Mouse (Mus musculus): ENCODE measurements around the gene Gm49366.
"Not testable (repeated sequence)": the region's sequence is repeated elsewhere in the genome, so short reads cannot be mapped to it uniquely, and the experiment has no call there.

Gm49366 gene

DNA sequence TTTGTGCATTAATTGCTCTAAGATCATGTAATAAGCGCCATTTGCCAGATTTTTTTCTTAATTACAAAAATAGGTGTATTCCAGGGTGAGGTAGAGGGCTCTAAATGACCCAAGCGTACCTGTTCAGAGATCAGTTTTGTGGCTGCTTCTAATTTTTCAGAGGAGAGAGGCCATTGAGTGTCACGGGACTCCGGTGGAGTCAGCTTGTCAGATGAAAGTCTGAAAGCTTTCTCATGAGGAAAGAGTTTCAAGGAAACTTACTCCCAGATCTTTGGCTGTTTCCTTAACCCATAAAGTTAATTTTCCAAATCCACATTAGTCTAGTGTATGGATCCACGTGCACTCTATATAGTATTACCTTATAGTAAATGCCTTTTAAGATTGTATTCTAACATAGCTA lies 55.9 kb downstream of the Gm49366 start:
- DNase-seq, result not testable (repeated sequence)

DNA sequence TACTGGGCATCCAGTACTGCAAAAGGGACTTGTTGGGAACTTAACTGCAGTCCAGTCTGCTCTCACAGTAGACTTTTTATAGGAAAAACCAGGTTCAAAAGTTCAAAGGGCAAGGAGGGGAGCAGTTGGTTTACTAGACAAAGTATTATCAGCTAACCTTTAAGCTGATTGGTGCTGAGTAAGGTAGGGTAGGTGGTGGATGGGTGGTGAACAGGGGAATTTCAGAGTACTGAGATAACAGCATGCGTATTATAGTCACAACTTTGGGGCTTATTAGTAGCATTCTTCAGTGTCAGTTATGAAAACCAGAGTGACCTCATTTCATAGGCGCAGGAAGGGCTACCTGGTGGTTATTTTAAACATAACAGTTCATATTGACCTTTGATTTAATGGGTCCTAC lies 60.9 kb downstream of the Gm49366 start:
- no peak for DNase-seq

DNA sequence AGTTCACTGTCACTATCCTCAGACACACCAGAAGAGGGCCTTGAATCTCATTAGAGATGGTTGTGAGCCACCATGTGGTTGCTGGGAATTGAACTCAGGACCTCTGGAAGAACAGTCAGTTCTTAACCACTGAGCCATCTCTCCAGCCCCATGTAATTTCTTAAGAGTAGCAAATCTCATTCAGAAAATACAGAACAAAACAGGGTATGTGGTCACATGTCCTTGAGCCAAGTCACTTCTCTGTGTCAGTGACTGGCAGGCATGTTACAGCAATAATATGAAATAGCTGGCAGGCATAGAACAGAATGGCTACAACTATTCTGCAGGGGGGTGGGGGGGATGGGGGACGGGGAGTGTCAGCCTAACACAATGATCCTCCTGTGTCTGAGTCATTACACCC lies 61.3 kb downstream of the Gm49366 start:
- no peak for DNase-seq

DNA sequence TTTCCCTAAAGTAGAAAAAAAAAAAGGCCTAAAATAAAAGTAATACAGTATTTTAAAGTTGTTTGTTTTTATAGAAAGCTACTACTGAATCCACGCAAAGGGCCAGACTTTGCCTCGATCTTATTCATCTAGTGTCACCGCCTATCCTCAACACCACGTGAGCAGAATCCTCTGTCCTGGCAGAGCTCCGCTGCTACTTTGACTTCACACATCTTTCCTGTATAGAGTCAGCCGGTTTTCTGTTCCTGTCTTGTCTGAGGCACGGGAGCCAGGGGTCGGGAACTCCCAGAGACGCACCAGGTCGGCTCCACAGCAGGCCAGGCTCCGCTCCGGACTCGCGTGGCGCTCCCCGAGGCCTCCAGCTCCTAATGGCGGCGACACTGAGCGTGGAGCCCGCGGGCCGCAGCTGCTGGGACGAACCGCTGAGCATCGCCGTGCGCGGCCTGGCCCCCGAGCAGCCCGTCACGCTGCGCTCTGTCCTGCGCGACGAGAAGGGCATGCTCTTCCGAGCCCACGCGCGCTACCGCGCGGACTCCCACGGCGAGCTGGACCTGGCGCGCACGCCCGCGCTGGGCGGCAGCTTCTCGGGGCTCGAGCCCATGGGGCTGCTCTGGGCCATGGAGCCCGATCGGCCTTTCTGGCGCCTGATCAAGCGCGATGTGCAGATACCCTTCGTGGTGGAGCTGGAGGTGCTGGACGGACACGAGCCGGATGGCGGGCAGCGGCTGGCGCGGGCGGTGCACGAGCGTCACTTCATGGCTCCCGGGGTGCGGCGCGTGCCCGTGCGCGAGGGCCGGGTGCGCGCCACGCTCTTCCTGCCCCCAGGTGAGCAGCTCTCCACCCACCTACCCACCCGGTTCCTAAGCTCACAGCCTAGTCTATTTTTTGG lies 62.1 kb downstream of the Gm49366 start, which contains the start of gene Acot6:
TSS of gene Acot6 (plus strand) at position 51 of the 889 bp plus-strand sequence.
- DNase-seq, result peak; percentile 34

DNA sequence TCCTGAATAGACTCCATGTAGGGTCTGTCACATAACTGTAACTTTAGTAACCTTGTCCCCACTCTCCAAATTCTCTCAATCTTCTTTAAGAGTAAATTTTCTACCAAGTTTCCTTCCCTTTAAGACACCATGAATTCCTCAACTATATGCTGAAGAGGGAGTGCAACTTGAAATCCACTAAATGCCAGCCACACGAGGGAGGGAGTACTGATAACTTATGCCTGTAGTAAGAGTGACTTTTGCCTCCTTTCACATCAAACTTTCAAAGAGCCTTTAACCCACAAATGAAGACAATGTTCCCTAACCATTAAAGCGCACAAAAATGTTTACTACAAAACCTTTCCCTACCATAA lies 62.7 kb downstream of the Gm49366 start:
- DNase-seq, result no peak

DNA sequence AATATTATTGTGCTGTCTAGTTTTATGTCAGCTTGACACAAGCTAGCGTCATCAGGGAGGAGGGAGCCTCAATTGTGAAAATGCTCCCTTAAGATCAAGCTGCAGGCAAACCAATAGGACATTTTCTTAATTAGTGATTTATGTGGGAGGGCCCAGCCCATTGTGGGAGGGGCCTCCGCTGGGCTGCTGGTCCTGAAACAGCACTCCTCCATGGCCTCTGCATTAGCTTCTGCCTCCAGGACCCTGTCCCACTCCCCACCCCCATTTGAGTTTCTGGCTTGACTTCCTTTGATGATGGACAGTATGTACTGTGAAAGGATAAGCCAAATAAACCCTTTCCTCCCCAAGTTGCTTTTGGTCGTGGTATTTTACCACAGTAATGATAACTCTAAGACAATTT lies 68.3 kb downstream of the Gm49366 start:
- no peak for DNase-seq

GRCm38 (mm10) chr12:84107692-84108091 lies 69.0 kb downstream of the Gm49366 start:
- no peak for DNase-seq
